Mouse (Mus musculus) 416B (cell line): ENCODE data around the gene Olfr536.
"Not testable (repeated sequence)": the region's sequence is repeated elsewhere in the genome, so short reads cannot be mapped to it uniquely, and the experiment has no call there.

Experiments used
- DNase-seq: peaks from one replicate; pipeline ENCODE4 v3.0.0; 2011; ENCODE audit warnings: low read depth

Olfr536 gene

GRCm38 (mm10) chr7:140507346-140508021, at the start of gene Olfr536:
Gene Olfr536, minus strand, starts transcription at chr7:140507396.
- DNase-seq: not testable (repeated sequence)

GRCm38 (mm10) chr7:140539746-140540145, 32.5 kb upstream of the Olfr536 start:
- no peak for DNase-seq

GRCm38 (mm10) chr7:140494702-140495101, 12.5 kb downstream of the Olfr536 start:
- no peak for DNase-seq

GRCm38 (mm10) chr7:140494231-140494630, 13.0 kb downstream of the Olfr536 start:
- DNase-seq: no peak

- no peak for DNase-seq
Measured at GRCm38 (mm10) chr7:140488981-140489380, 18.2 kb downstream of the Olfr536 start.

- DNase-seq: no peak
Measured at GRCm38 (mm10) chr7:140483916-140484315, 23.3 kb downstream of the Olfr536 start, which contains the start of gene Olfr535. Gene Olfr535, plus strand, starts transcription at chr7:140484216.

GRCm38 (mm10) chr7:140478733-140479132, 28.5 kb downstream of the Olfr536 start:
- no peak for DNase-seq

- DNase-seq: no peak
Measured at GRCm38 (mm10) chr7:140477886-140478285, 29.3 kb downstream of the Olfr536 start.

GRCm38 (mm10) chr7:140463070-140463469, 44.1 kb downstream of the Olfr536 start, which contains the start of gene Olfr533:
Gene Olfr533, plus strand, starts transcription at chr7:140463370.
- not testable (repeated sequence) for DNase-seq
